8 mouse cellular contexts compared by ENCODE assay signal in the genomic region with DNA sequence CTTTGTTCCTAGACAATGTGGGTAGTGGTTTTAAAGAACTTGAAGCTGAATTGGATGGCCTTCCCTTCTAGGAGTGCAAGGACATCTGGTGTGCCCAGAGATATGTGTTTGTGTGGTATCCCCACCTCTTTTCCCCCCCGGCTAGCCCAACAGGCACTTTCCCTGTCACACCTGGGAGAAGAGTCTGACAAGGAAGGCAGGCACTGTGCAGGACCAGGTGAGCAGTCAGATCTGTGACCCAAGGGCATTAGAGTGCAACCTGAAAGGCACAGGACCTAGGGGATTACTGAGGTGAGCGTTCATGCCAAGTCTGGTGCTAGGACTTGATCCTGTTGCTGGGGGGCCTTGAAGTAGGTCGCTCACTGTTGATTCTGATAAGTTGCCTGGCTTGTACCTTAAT.
A peak's percentile ranks its signal among the peaks of the same experiment; 100 is the strongest.
DNase-seq lines count a peak whose midpoint lies in the region; ATAC-seq lines count a peak whose summit lies in the region.

No protein-coding gene starts in this region.

- 34% methylated on average over 3 of the region's 3 CpGs for WGBS in lung, embryonic 16.5 days
- 68% methylated on average over 3 of the region's 3 CpGs for WGBS in intestine, embryonic 14.5 days
- 89% methylated on average over 3 of the region's 3 CpGs for WGBS in neural tube, embryonic 15.5 days

- H3K4me3 ChIP-seq in lung, embryonic 16.5 days (ENCODE audit: low read length), result peak overlapping the region; percentile 92
- peak overlapping the region; percentile 70 for H3K4me3 ChIP-seq in intestine, embryonic 14.5 days (ENCODE audit: low read depth, low read length)
- peak overlapping the region; percentile 73; the same call in 1 of the 2 replicates for H3K4me3 ChIP-seq in neural tube, embryonic 15.5 days (replicated peaks)

- H3K4me1 ChIP-seq in lung, embryonic 16.5 days (replicated peaks; ENCODE audit: control insufficient read depth, insufficient read depth, low read length), result peaks cover 47% of the 10 kb centered on the region
- peaks cover 42% of the 10 kb centered on the region for H3K4me1 ChIP-seq in intestine, embryonic 14.5 days (replicated peaks; ENCODE audit: control insufficient read depth, insufficient read depth, low read length)
- peaks cover 44% of the 10 kb centered on the region for H3K4me1 ChIP-seq in neural tube, embryonic 15.5 days

- DNase-seq in adrenal gland, adult 18-20 months (ENCODE audit: low spot score in 2 of 2), result peak; percentile 4 to 21
- DNase-seq in adrenal gland, postnatal 25 days, result no peak
- DNase-seq in lung, postnatal 10 days, result no peak
- DNase-seq in intestine, embryonic 14.5 days (ENCODE audit: low spot score), result no peak
- DNase-seq in thymus, postnatal 36 days, result no peak
- DNase-seq in Muller cell, postnatal 12 days (ENCODE audit: inconsistent ontology term), result no peak

- no peak for ATAC-seq in lung, embryonic 16.5 days (ENCODE audit: low read depth)
- ATAC-seq in intestine, embryonic 14.5 days (replicated peaks; ENCODE audit: low FRiP score, low TSS enrichment, low read depth), result no peak
- no peak for ATAC-seq in neural tube, embryonic 15.5 days (ENCODE audit: low FRiP score)

- H3K4me2 ChIP-seq in lung, embryonic 16.5 days (ENCODE audit: low read depth, low read length), result peak overlapping the region; percentile 80
- H3K4me2 ChIP-seq in intestine, embryonic 14.5 days (ENCODE audit: low read length), result peak overlapping the region; percentile 55
- peak overlapping the region; percentile 85 for H3K4me2 ChIP-seq in neural tube, embryonic 15.5 days

- no peaks in the 10 kb centered on the region for H3K9me3 ChIP-seq in lung, embryonic 16.5 days (ENCODE audit: control insufficient read depth, low read length)
- no peaks in the 10 kb centered on the region for H3K9me3 ChIP-seq in intestine, embryonic 14.5 days (ENCODE audit: control insufficient read depth, low read length)
- H3K9me3 ChIP-seq in neural tube, embryonic 15.5 days (replicated peaks), result no peaks in the 10 kb centered on the region

- peak overlapping the region; percentile 98 for H3K27ac ChIP-seq in lung, embryonic 16.5 days (ENCODE audit: low read length)
- H3K27ac ChIP-seq in intestine, embryonic 14.5 days (ENCODE audit: low read depth), result no peak overlapping the region
- H3K27ac ChIP-seq in neural tube, embryonic 15.5 days (replicated peaks), result no peak overlapping the region

- no peaks in the 10 kb centered on the region for H3K36me3 ChIP-seq in lung, embryonic 16.5 days (ENCODE audit: control insufficient read depth, insufficient read depth, low read length)
- H3K36me3 ChIP-seq in intestine, embryonic 14.5 days (ENCODE audit: control insufficient read depth, insufficient read depth, low read length), result 0 out of 2 replicates have a peak, but pooled peaks cover 9% of the 10 kb centered on the region
- no peaks in the 10 kb centered on the region for H3K36me3 ChIP-seq in neural tube, embryonic 15.5 days

- peak overlapping the region; percentile 99 for H3K9ac ChIP-seq in lung, embryonic 16.5 days (ENCODE audit: low read length)
- H3K9ac ChIP-seq in intestine, embryonic 14.5 days (ENCODE audit: low read length), result peak overlapping the region; percentile 80
- H3K9ac ChIP-seq in neural tube, embryonic 15.5 days (replicated peaks), result no peak overlapping the region

- no peaks in the 10 kb centered on the region for H3K27me3 ChIP-seq in lung, embryonic 16.5 days (ENCODE audit: control insufficient read depth, insufficient read depth, low read depth, low read length)
- H3K27me3 ChIP-seq in intestine, embryonic 14.5 days (replicated peaks; ENCODE audit: control insufficient read depth, insufficient read depth, low read length), result no peaks in the 10 kb centered on the region
- no peaks in the 10 kb centered on the region for H3K27me3 ChIP-seq in neural tube, embryonic 15.5 days (replicated peaks)

Comparison
In these comparisons a context has a peak if more than half of its experiments do, and no peak if none do; other contexts are left out.
1. DNase-seq: peak in adrenal gland, adult 18-20 months (2 of 2); none in adrenal gland, postnatal 25 days (single experiment), lung, postnatal 10 days (single experiment), intestine, embryonic 14.5 days (single experiment), thymus, postnatal 36 days (0 of 2) and Muller cell, postnatal 12 days (single experiment).
2. Peak in every context shown above with its lines, with median percentiles within 50 percentile points of each other: H3K4me2 ChIP-seq and H3K4me3 ChIP-seq.